Mouse (Mus musculus) 3T3-L1 (cell line): ENCODE results near the gene Shtn1.

Experiments
- DNase-seq: peaks from one replicate; pipeline ENCODE4 v3.0.0-alpha.2; 2015; ENCODE audit warnings: low read depth, low spot score

The Shtn1 gene

GRCm38 (mm10) chr19:59075472-59076101 lies at the start of gene Shtn1:
Gene Shtn1, minus strand, starts transcription at chr19:59076100.
- no peak for DNase-seq

DNA sequence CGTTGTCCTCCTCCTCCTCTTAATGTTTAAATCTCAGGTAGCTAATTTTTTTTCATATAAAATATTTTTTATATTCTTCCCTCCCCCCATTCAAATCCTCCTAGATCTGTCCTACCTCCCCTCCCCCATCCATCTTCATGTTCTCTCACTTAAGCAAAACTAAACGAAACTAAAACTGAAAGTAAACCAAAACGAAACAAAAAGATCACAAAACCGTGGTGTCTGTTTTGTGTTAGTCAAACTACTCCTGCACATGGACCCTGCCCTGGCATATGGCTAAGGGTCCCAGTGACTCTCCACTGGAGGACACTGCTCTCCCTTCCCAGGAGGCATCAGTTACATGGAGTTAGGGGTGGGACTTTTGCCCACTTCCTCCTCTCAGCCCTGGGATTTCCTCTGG lies 38.3 kb upstream of the Shtn1 start:
- DNase-seq, result peak; percentile 16

DNA sequence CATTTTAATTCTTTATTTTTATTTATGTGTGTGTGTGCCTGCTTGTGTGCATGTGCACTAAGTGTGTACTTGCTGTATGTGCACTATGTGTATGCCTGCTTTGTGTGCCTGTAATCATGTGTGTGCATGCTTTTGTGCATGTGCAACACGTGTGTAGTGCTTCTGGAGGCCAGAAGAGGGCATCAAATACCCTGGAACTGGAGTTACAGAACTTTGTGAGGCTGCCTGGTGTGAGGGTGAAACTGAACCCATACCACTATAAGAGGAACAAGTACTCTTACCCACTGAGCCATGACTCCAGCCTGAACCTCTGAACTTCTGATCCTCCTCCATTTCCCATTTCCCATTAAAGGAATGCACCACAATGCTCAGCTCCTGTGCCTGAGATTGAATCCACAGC lies 34.0 kb upstream of the Shtn1 start:
- no peak for DNase-seq

DNA sequence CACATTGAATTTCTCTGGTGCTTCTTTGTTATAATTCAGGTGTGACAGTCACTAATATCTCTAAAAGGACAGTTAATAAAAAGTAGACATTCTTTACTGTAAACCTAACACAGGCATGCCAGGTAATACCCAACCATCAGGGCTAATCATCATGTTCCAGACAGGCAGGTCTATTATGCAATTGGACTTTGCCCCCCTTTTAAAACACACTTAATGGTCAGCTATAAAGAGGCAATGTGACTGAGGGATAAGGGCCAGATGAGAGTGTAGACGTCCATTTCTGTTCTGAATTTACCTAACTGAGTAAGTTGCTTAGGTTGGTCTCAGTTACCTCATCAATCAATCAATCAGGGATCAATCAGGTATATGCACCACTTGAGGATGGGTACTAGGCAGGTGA lies 22.4 kb upstream of the Shtn1 start:
- no peak for DNase-seq

GRCm38 (mm10) chr19:59092295-59092694 lies 16.4 kb upstream of the Shtn1 start:
- no peak for DNase-seq

- no peak for DNase-seq
These were observed 14.4 kb upstream of the Shtn1 start for GRCm38 (mm10) chr19:59090337-59090736.

- DNase-seq, result no peak
These were observed 8.4 kb upstream of the Shtn1 start for GRCm38 (mm10) chr19:59084296-59084695.

GRCm38 (mm10) chr19:59076131-59076530 lies 231 bp upstream of the Shtn1 start:
- no peak for DNase-seq

DNA sequence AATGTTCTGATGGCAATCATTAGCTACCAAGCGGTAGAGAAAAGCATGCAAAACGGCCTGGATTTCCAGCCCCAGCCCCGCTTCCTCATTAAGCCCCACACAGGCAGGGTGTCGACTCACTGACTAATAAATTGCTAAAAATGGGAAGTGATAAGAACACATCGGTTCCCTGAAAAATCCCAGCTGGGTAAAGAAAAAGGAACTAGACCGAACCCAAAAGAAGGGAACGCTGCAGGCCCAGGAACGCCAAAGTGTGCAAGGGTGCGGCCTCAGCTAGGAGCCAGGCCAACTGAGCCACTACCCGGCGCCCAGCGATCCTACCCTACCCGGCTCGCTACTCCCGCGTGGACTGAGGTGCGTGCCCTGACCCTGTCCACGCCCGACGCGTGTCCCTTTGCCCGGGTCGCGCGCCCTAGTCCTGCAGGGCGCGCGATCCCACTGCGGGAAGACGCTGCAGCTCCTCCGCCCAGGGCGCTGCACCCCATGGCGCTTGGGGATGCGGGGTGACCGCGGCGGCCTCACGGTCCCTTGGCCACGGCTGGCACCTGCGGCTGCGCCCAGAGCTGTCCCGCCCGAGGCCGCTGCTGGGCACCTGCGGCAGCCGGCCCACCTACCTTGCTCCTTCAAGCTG lies 944 bp downstream of the Shtn1 start:
- DNase-seq, result no peak

GRCm38 (mm10) chr19:59074381-59074780 lies 1.5 kb downstream of the Shtn1 start:
- no peak for DNase-seq

GRCm38 (mm10) chr19:59073006-59073405 lies 2.9 kb downstream of the Shtn1 start:
- no peak for DNase-seq

- no peak for DNase-seq
These were observed 3.9 kb downstream of the Shtn1 start for GRCm38 (mm10) chr19:59071979-59072378.

DNA sequence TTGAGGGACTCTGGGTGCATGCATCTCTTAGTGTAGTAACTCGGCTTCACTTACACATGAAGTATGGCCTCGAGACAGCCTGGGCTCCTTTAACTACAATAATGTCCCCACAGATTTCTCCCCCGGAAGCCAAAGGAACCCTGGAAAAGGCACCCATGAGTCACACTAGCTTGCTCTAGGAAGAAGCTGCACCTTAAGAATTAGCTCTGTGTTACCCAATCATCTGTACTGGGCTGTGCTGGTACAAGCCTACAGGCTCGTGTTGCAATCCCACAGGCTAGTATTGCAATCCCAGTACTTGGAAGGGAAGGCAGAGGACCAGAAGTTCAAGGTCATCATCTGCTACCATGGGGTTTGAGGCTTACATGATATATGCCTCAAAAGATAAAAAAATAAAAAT lies 4.5 kb downstream of the Shtn1 start:
- peak; percentile 25 for DNase-seq

GRCm38 (mm10) chr19:59067652-59068051 lies 8.2 kb downstream of the Shtn1 start:
- no peak for DNase-seq

DNA sequence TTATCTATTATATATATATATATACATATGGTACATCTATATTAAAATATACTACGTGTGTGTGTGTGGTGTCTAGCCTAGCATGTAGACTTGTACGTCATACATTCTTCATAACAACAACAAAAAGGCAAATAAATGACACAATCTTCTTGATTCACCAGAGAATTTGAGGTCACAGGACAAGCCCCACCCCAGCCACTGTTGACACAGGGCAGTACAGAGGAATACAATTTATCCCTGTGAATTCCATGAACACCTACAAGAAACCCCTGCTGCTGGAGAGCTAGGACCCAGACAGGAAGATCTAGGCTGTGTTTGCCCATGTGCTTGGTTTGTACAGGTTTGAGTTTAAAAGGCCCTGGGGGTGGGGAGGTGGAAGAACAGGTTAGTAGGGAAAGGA lies 9.2 kb downstream of the Shtn1 start:
- no peak for DNase-seq

- DNase-seq, result no peak
These were observed 9.8 kb downstream of the Shtn1 start for GRCm38 (mm10) chr19:59066115-59066514.

DNA sequence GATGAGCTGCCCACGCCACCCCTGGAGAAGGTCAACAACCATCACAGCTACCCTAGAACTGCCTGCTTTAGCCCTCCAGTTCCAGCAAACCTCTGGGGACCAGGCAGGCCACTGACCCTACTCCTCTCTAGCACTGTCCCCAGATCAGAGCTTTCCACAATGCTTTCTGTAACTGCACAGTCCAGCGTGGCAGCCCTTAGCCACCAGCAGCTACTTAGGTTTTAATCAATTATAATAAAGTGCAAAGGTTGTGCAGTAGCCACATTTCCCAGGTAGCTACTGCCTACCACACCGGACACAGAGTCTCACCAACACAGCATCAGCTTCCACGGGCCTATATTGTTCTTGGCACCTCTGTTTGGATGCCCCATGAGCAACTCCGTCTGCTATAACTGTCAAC lies 11.3 kb downstream of the Shtn1 start:
- DNase-seq, result no peak

DNA sequence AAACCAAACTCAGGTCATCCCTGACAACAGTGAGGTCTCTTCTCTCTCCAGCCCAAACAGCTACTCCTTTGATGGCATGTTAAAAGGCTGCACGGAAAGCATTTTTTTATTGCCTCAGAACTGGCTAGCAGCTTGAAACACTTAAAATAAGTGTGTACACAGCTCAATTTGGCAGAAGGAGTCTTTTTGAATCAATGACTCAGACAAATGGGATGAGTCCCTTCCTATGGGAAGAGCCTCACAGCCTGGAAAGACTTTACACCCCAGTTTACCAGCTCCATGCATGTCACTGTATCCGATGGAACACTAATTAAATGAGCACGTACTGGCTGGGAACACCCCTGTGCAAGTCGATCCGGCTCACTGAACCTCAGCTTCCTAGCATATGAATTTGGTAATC lies 12.3 kb downstream of the Shtn1 start:
- peak; percentile 6 for DNase-seq

- no peak for DNase-seq
These were observed 17.8 kb downstream of the Shtn1 start for GRCm38 (mm10) chr19:59058105-59058504.

GRCm38 (mm10) chr19:59057366-59057765 lies 18.5 kb downstream of the Shtn1 start:
- no peak for DNase-seq

DNA sequence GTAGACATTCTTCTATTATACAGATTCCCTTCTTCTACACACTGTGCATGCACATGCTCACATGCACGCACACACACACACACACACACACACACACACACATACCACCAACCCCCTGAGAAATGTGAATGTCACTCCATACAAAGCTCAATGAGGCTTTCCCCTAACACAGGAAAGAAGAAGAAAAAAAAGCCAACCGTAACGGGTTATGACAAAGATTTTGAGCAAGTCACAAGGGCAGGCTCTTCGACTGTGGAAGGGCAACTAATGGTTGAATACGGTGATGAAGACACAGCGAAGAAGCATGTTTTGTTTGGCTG lies 21.3 kb downstream of the Shtn1 start:
- no peak for DNase-seq

DNA sequence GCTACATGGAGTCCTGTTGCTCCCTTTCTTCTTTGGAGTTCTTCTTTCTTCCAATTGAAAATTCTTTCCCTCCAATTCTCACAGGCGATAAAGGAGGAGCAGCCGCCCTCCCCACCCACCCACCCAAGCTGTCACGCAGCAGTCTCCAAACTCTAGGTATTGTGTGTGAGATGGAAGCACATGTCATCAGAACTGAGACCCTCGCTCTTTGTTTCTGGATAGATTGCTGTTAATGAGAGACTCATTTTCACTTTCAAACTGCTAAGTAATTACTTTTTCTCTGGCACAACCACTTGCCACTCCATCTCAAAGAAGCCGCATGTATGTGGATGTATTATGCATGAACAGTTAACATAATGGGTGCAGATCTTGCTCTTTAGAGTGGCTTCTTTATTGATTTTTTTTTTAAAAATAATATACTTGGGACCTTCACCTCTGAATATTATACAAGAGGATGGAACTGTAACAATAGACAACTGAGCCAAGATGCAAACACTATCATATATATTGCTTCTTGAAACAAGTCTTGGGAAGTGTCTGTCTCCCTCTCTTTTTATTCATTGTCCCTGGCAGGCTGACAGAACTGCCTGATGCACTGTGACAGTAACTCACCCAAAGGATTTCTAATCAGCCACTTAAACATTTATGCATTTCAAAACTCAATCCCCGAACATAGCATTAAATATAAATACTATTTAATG lies 21.8 kb downstream of the Shtn1 start:
- no peak for DNase-seq

DNA sequence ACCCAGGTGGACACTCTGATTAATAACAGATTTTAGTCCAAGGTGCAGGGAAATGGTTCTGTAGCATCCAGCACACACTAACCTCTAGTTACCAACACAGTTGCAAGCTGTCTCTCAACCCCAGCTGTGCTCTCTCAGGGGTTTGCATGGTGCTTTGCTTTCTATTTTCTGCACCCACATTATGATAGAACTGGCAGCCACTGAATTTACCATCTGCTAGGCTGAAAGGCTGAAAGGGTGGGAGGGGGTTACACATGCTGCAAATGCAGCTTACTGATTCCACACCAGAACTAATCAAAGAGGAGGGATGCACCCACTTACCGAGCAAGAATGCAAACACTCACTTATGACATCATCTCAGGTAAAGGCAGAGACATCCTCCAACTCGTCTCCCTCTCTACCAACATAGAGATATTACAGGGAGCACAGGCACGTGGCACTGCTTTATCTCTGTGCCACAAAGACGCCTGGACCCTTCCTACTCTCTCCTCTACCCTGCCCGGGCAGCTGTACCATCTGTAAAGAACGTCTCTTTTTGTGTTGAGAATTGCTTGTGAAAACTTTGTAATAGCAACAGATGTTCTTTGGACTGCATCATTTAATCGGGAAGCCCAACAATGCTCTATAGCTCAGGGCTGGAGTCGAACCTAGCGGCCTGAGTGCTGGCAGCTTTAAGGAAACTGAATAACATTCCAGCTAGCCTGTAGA lies 23.0 kb downstream of the Shtn1 start:
- DNase-seq, result no peak
